Mouse (Mus musculus) C2C12 (cell line): Measurements from ENCODE around the gene Apoa4. TPM values are rescaled to one million over a fixed set of nuclear protein-coding genes. Genes with fewer than 3 reads are reported as not detected.

Source experiments
- H3K27me3 ChIP-seq: one replicate; pipeline ENCODE4 v1.6.1; 2011; ENCODE audit not compliant: control insufficient read depth, insufficient read depth, insufficient read length
- H3K36me3 ChIP-seq: one replicate; pipeline ENCODE4 v1.6.1; 2011; ENCODE audit not compliant: control insufficient read depth, insufficient read depth
- H3K4me3 ChIP-seq: one replicate; pipeline ENCODE4 v1.5.1; 2011; ENCODE audit warnings: mild to moderate bottlenecking, control low read depth; ENCODE audit not compliant: poor library complexity, insufficient read depth, severe bottlenecking
- H3K79me2 ChIP-seq: one replicate; pipeline ENCODE4 v1.6.1; 2011; ENCODE audit not compliant: control insufficient read depth, insufficient read depth
- H3K79me3 ChIP-seq: one replicate; pipeline ENCODE4 v1.6.1; 2011; ENCODE audit warnings: low read depth, control low read depth
- H3ac ChIP-seq: one replicate; pipeline ENCODE3; 2011; ENCODE audit warnings: low read depth; ENCODE audit not compliant: control insufficient read depth, insufficient read length
- CEBPB ChIP-seq: IDR thresholded peaks from one replicate; pipeline ENCODE4 v1.6.1; 2011; ENCODE audit warnings: low read depth, mild to moderate bottlenecking, control low read depth, moderate library complexity
- CTCF ChIP-seq: IDR thresholded peaks from one replicate; pipeline ENCODE4 v1.5.1; 2011; ENCODE audit not compliant: control insufficient read depth, insufficient read depth, insufficient read length
- FOSL1 ChIP-seq: IDR thresholded peaks from one replicate; pipeline ENCODE4 v1.8.0; 2011; ENCODE audit warnings: mild to moderate bottlenecking, low read length; ENCODE audit not compliant: poor library complexity, insufficient read depth, severe bottlenecking
- MAX ChIP-seq: IDR thresholded peaks from one replicate; pipeline ENCODE4 v1.6.1; 2011; ENCODE audit warnings: mild to moderate bottlenecking, control low read depth
- MYOD1 ChIP-seq: IDR thresholded peaks from one replicate; pipeline ENCODE4 v1.6.1; 2011; ENCODE audit warnings: low read depth; ENCODE audit not compliant: control insufficient read depth, insufficient read length
- MYOG ChIP-seq: IDR thresholded peaks from one replicate; pipeline ENCODE4 v1.6.1; 2011; ENCODE audit not compliant: control insufficient read depth, insufficient read length; ENCODE audit errors: extremely low read depth
- USF1 ChIP-seq: IDR thresholded peaks from one replicate; pipeline ENCODE4 v1.6.1; 2011; ENCODE audit warnings: low read depth, mild to moderate bottlenecking, control low read depth, moderate library complexity
- polyA plus RNA-seq: library from polyadenylated mRNA; unstranded; fragments of >200 nt; fragmentation: generic; extraction: Trizol; gene quantifications from one replicate; pipeline ENCODE4 v1.2.1, GENCODE M21; 2012; ENCODE audit warnings: missing spikeins

Gene Apoa4
- polyA plus RNA-seq, 1 experiment: not detected

DNA sequence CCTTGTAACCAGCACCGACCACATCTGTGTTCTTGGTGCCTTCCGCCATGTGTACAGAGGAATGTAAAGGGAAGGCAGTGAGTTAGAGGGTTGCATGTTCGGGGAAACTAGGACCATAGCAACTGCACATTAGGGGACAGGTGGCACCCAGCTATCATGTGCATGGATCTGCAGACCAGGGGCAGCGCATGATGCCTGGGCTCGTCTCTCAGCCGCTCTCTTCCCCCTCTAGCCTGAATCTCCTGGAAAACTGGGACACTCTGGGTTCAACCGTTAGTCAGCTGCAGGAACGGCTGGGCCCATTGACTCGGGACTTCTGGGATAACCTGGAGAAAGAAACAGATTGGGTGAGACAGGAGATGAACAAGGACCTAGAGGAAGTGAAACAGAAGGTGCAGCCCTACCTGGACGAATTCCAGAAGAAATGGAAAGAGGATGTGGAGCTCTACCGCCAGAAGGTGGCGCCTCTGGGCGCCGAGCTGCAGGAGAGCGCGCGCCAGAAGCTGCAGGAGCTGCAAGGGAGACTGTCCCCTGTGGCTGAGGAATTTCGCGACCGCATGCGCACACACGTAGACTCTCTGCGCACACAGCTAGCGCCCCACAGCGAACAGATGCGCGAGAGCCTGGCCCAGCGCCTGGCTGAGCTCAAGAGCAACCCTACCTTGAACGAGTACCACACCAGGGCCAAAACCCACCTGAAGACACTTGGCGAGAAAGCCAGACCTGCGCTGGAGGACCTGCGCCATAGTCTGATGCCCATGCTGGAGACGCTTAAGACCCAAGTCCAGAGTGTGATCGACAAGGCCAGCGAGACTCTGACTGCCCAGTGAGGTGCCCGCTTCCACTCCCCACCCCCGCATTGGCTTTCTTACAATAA lies 10.7 kb upstream of the Apoa4 start:
- TF ChIP-seq MYOD1 (no peak), CTCF (peak; percentile 53), CEBPB (no peak), MAX (peak; percentile 48)
- Histone ChIP-seq H3K79me3 (no peaks in the 10 kb centered on the region), H3ac (no peak overlapping the region), H3K36me3 (no peaks in the 10 kb centered on the region), H3K27me3 (peaks cover 24% of the 10 kb centered on the region), H3K79me2 (no peaks in the 10 kb centered on the region), H3K4me3 (peak overlapping the region; percentile 11)

DNA sequence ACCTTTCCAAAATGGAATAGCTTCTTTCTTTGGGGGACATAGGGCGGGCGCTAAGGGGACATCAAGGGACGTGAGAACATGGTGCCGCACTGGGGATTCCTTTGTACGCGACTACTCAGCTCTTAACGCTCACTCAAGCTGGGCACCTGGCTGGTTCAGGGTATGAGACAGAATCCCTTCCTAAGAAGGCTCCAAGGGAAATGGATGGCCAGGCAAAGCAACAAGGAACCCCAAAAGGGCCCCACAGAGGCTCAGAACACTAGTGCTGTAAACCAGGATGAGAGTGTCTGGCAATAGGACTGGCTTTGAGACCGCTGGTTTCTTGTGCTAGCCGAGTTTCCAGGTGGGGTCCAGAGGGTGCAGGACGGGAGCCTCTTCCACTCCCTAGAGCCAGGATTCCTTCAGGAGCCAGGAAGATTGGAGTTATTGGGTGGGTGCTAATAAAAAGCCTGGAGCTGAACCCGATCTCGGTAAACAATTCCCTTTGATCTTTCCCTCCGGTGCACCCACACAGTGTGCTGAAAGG lies 10.0 kb upstream of the Apoa4 start:
- Histone ChIP-seq H3K79me2 (no peaks in the 10 kb centered on the region), H3K36me3 (no peaks in the 10 kb centered on the region), H3K4me3 (peak overlapping the region; percentile 11), H3K27me3 (peaks cover 30% of the 10 kb centered on the region), H3K79me3 (no peaks in the 10 kb centered on the region), H3ac (no peak overlapping the region)
- TF ChIP-seq MYOG (no peak), CTCF (no peak), USF1 (no peak), CEBPB (no peak), FOSL1 (no peak), MAX (no peak), MYOD1 (no peak)

DNA sequence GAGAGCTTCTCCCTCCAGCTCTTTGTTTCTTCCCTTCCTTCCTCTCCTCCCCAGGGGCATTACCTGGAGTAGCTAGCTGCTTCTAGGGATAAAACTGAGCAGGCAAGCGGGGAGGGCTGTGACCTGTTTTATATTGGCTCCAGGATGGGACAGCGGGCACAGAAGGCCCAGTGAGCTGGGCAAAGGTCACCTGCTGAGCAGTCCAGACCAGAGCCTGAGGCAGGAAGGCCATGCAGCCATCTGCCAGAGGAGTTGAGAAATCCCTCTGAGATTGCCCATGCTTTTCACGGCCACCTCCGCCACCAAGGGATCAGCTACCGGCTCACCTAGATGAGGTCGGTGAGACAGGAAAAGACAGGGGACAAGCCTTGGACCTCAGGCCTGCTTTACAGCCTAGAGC lies 5.3 kb upstream of the Apoa4 start:
- no peak for TF ChIP-seq MYOD1
- no peak for TF ChIP-seq FOSL1
- Histone ChIP-seq H3K4me3 (no peak overlapping the region), H3K79me2 (no peaks in the 10 kb centered on the region), H3K36me3 (no peaks in the 10 kb centered on the region), H3K79me3 (no peaks in the 10 kb centered on the region), H3ac (no peak overlapping the region), H3K27me3 (peaks cover 43% of the 10 kb centered on the region)

DNA sequence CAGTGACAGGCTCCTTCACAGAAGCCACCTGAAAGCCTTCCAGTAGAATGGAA lies 5.1 kb upstream of the Apoa4 start, which contains the start of gene Apoc3:
TSS of gene Apoc3 (minus strand) at position 41 of the 53 bp plus-strand sequence.
- H3K79me3 ChIP-seq: no peaks in the 10 kb centered on the region
- no peaks in the 10 kb centered on the region for H3K36me3 ChIP-seq
- TF ChIP-seq CTCF: no peak
- no peak within 1 kb of the TSS for H3ac ChIP-seq
- no peaks in the 10 kb centered on the region for H3K79me2 ChIP-seq
- no peak within 1 kb of the TSS for H3K4me3 ChIP-seq
- H3K27me3 ChIP-seq: peaks cover 43% of the 10 kb centered on the region

DNA sequence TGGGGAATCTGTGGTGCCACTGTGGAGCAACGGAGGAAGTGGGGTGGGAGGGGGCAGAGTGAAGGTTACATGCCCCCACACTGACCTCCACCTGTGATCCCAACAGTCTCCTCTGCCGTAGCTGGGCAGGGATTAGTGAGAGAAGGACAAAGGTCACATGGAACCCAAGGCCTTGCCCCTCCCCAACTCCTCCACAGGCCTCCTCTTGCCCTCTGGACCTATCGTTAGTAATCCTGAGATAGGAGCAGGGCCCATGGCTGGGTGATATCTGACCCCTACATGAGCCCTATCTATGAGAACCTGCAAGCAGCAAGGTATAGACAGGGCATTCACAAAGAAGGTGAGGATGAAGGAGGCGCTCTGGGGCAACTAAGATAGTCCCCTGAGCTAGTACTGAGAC lies 4.8 kb upstream of the Apoa4 start:
- no peaks in the 10 kb centered on the region for H3K36me3 ChIP-seq
- H3K4me3 ChIP-seq: no peak overlapping the region
- H3ac ChIP-seq: no peak overlapping the region
- peaks cover 44% of the 10 kb centered on the region for H3K27me3 ChIP-seq
- no peaks in the 10 kb centered on the region for H3K79me2 ChIP-seq
- H3K79me3 ChIP-seq: no peaks in the 10 kb centered on the region
- TF ChIP-seq CEBPB (no peak), FOSL1 (no peak), CTCF (no peak), MYOD1 (no peak), MYOG (no peak), USF1 (no peak), MAX (no peak)

DNA sequence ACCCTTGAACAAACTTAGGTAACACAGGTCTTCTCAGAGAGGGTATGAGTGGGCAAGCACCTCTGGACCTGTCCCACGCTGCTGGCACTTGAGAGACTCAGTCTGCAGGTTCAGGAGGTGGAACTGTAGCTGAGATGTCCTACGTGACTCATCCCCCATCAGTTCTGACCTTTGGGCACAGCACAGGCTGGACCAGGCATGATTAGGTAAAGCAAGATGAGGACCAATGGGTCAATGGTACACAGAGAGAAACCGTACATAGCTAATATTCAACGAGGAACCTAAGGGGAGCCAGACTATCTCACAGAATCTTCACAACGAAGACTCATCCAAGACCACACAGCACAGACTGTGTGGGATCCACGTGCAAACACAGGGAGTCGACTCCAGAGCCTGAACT lies 1.6 kb upstream of the Apoa4 start:
- Histone ChIP-seq H3K4me3 (no peak overlapping the region), H3K27me3 (peaks cover 60% of the 10 kb centered on the region), H3K36me3 (no peaks in the 10 kb centered on the region), H3K79me2 (no peaks in the 10 kb centered on the region), H3ac (no peak overlapping the region), H3K79me3 (no peaks in the 10 kb centered on the region)
- TF ChIP-seq FOSL1 (no peak), CEBPB (no peak), MYOG (no peak), CTCF (no peak), MAX (no peak), USF1 (no peak)
